Mouse (Mus musculus): ENCODE measurements at regions not wholly inside any gene's neighbourhood (a gene's known extent, or its start where the extent isn't known, plus 50 kb on each side); places are given as distances from the start of the nearest gene placed in this dataset.

DNA sequence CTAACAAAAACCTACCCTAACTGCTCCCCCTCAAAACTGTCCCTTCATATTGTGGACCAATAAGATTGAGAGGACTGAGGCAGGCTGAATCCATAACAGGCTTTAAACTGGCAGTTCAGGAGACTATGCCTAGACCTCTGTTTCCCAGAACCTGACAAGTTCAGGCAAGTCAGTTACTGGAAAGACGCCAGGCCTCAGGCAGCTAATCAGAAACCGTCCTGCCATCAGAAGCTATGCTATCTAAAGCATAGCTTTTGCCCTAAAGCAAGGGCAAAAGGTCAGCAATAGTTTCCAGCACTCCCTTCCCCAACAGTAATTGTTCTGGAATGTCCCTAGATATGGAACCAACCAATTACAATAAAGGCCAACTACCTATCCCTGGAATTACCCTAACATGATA, 273.0 kb downstream of the Bche start:
- no peak overlapping the region for H3K4me3 ChIP-seq (ENCODE audit: low read depth, low read length)
- no peak overlapping the region for H3K4me2 ChIP-seq (ENCODE audit: low read depth, low read length, poor library complexity, severe bottlenecking)
- no peaks in the 10 kb centered on the region for H3K9me3 ChIP-seq (ENCODE audit: low read length)
- no peaks in the 10 kb centered on the region for H3K36me3 ChIP-seq (ENCODE audit: insufficient read depth, low read length)
- TF ChIP-seq CTCF (IDR thresholded peaks at IDR 0.05) = no peak
- H3K9ac ChIP-seq (replicated peaks; ENCODE audit: low read length, poor library complexity, severe bottlenecking) = no peak overlapping the region
- DNase-seq (ENCODE audit: low spot score) (no peak), ATAC-seq (ENCODE audit: low FRiP score) (no peak)
- 78% methylated on average over 2 of the region's 2 CpGs for WGBS
- no peak overlapping the region for H3K27ac ChIP-seq (ENCODE audit: low read depth, low read length)
- H3K27me3 ChIP-seq (ENCODE audit: insufficient read depth, low read length) = no peaks in the 10 kb centered on the region
- H3K4me1 ChIP-seq (ENCODE audit: insufficient read depth, low read length) = no peaks in the 10 kb centered on the region

DNA sequence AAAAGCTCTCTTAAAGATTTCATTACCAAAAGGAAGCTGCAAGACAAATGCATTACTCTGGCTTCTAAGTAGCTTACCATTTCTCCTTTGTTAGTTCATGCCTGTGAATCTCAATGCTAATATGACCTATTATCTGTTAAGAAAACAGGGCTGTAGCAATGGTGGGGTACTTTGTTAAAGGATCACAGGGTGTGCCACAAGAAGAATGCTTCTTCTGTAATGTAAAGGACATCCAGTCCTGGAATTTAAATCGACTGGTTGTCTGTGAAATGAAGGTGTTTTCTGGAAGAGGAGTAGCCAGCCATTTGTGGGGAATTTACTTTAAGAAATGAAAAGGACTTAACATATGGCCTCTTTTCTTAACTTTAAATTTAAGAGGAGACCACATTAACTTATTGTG, 273.9 kb downstream of the Bche start:
- ATAC-seq (ENCODE audit: low FRiP score) (no peak), DNase-seq (ENCODE audit: low spot score) (no peak)
- 20% methylated on average over 1 of the region's 1 CpGs for WGBS
- H3K4me1 ChIP-seq (ENCODE audit: insufficient read depth, low read length) = no peaks in the 10 kb centered on the region
- H3K4me3 ChIP-seq (ENCODE audit: low read depth, low read length) = no peak overlapping the region
- H3K27ac ChIP-seq (ENCODE audit: low read depth, low read length) = no peak overlapping the region
- no peak for TF ChIP-seq CTCF (IDR thresholded peaks at IDR 0.05)
- no peaks in the 10 kb centered on the region for H3K36me3 ChIP-seq (ENCODE audit: insufficient read depth, low read length)
- H3K9ac ChIP-seq (replicated peaks; ENCODE audit: low read length, poor library complexity, severe bottlenecking) = no peak overlapping the region
- H3K9me3 ChIP-seq (ENCODE audit: low read length) = no peaks in the 10 kb centered on the region
- H3K27me3 ChIP-seq (ENCODE audit: insufficient read depth, low read length) = no peaks in the 10 kb centered on the region
- no peak overlapping the region for H3K4me2 ChIP-seq (ENCODE audit: low read depth, low read length, poor library complexity, severe bottlenecking)

DNA sequence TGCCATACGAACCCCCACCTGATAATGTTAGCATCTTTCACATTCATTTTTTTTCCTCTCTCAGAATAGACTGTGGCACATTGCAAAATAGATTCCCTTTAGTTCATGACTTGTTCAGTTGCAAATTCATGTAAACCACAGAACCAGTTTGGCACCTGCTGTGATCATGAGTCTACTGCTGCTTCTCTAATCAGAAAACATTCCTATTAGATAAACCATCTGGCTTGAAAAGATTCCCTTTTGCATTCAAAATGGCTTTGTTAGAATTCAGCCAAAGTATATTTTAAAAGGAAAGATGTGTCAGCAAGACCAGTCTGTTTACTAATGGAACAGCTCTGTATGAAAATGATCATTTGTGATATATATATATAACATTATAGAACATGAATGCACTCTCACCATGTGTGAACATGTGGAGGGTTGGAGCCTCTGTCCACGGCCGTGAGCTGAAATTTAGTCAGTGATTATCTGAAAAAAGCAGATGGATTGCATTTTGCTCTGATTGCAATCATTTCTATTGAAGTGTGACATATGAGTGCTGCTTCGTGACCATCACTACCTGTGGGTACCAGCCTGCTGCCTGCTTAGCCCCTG, 298.2 kb downstream of the Bche start:
- no peaks in the 10 kb centered on the region for H3K9me3 ChIP-seq (ENCODE audit: low read length)
- H3K27me3 ChIP-seq (ENCODE audit: insufficient read depth, low read length) = no peaks in the 10 kb centered on the region
- WGBS = 73% methylated on average over 4 of the region's 4 CpGs
- H3K36me3 ChIP-seq (ENCODE audit: insufficient read depth, low read length) = no peaks in the 10 kb centered on the region
- no peak overlapping the region for H3K27ac ChIP-seq (ENCODE audit: low read depth, low read length)
- no peak overlapping the region for H3K4me2 ChIP-seq (ENCODE audit: low read depth, low read length, poor library complexity, severe bottlenecking)
- TF ChIP-seq CTCF (IDR thresholded peaks at IDR 0.05) = no peak
- no peak overlapping the region for H3K4me3 ChIP-seq (ENCODE audit: low read depth, low read length)
- no peak overlapping the region for H3K9ac ChIP-seq (replicated peaks; ENCODE audit: low read length, poor library complexity, severe bottlenecking)
- H3K4me1 ChIP-seq (ENCODE audit: insufficient read depth, low read length) = no peaks in the 10 kb centered on the region
- no peak for ATAC-seq (ENCODE audit: low FRiP score)
- peak; percentile 58 for DNase-seq (ENCODE audit: low spot score)

DNA sequence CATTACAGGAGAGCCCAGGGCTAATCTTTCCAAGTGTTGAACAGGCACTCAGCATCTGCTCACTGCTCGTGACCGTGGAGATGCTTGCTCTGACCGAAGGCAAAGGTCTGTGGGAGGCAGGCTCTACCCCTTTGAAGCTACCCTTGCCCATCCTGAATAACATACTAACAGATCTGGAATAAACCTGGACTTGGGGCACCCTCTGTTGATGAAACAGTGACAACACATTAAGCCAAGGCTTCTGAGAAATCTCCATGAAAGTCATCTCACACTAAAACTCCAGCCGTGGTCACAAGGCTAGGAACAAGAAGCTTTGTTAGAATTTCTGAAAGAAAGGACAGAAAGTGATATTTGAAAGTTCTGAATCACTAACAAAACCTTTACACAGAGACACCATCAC, 306.8 kb downstream of the Bche start:
- no peaks in the 10 kb centered on the region for H3K27me3 ChIP-seq (ENCODE audit: insufficient read depth, low read length)
- TF ChIP-seq CTCF (IDR thresholded peaks at IDR 0.05) = peak; percentile 20; the same call in 1 of the 2 replicates
- no peak overlapping the region for H3K4me3 ChIP-seq (ENCODE audit: low read depth, low read length)
- ATAC-seq (ENCODE audit: low FRiP score) = no peak
- H3K9me3 ChIP-seq (ENCODE audit: low read length) = no peaks in the 10 kb centered on the region
- peak; percentile 33 for DNase-seq (ENCODE audit: low spot score)
- WGBS = 70% methylated on average over 4 of the region's 4 CpGs
- no peak overlapping the region for H3K9ac ChIP-seq (replicated peaks; ENCODE audit: low read length, poor library complexity, severe bottlenecking)
- no peak overlapping the region for H3K4me2 ChIP-seq (ENCODE audit: low read depth, low read length, poor library complexity, severe bottlenecking)
- no peaks in the 10 kb centered on the region for H3K4me1 ChIP-seq (ENCODE audit: insufficient read depth, low read length)
- no peaks in the 10 kb centered on the region for H3K36me3 ChIP-seq (ENCODE audit: insufficient read depth, low read length)
- no peak overlapping the region for H3K27ac ChIP-seq (ENCODE audit: low read depth, low read length)

DNA sequence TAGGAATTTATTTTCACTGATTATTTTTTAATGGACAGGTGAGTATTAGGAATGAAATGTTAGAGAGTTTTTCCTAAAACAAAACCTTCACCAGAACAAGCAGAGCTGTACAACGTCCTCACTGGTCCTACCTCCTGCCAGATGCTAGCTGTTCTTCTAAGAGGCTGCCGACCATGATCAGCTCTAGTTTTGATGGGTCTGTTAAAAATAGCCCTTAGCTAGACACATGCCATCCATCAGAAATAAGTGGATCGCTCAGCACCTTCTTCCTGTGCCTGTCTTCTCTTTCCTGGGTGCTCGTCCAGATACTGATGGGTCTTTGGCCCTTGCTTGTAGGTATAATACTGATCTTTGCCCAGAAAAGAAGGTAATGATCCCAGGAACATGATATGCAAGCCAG, 312.4 kb downstream of the Bche start:
- ATAC-seq (ENCODE audit: low FRiP score) = no peak
- 79% methylated on average over 4 of the region's 4 CpGs for WGBS
- Histone ChIP-seq H3K4me1 (ENCODE audit: insufficient read depth, low read length) (no peaks in the 10 kb centered on the region), H3K36me3 (ENCODE audit: insufficient read depth, low read length) (no peaks in the 10 kb centered on the region), H3K27ac (ENCODE audit: low read depth, low read length) (no peak overlapping the region), H3K27me3 (ENCODE audit: insufficient read depth, low read length) (no peaks in the 10 kb centered on the region), H3K4me3 (ENCODE audit: low read depth, low read length) (no peak overlapping the region), H3K9me3 (ENCODE audit: low read length) (no peaks in the 10 kb centered on the region), H3K4me2 (ENCODE audit: low read depth, low read length, poor library complexity, severe bottlenecking) (no peak overlapping the region), H3K9ac (replicated peaks; ENCODE audit: low read length, poor library complexity, severe bottlenecking) (no peak overlapping the region)
- no peak for TF ChIP-seq CTCF (IDR thresholded peaks at IDR 0.05)
- no peak for DNase-seq (ENCODE audit: low spot score)

DNA sequence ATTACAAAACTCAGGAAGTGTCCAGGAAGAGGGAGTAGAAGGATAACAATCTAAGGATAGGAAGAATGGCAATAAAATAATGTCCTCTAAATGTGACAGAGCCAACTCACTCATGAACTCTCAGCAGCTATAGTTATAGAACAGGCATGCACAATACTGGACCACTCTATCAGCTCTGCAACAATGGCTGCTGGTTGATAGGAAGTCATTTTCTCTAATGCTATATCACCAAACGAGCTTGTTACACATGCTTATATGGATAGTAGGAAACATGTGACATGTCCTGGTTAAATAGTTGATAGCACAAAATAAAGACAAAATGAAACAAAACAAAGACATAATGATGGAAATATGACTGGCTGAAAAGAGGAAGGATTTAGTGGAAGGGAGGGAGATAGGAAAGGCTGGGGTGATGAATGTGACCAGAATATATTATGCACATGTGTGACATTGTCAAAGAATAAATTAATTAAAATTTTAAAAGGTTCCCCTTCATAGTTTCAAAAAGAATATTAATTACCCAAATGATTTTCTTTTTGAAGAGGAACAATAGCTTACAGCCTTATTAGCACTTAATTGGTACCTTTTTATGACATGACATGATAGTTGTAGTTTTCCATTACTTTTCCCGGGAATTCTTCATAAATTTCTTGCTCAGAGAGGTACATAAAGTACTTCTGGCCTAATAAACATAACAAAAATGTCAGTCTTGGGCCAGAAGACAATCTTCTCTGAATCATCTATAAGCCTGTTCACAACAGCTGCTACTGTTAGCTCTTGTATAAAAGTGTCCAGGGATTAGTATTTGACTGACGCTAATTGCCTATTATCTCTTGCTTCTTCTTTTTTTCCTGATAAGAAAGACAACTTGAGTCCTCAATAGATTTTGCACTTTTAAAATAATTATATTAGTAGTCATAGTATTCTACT, 318.2 kb downstream of the Bche start:
- Histone ChIP-seq H3K4me3 (ENCODE audit: low read depth, low read length) (no peak overlapping the region), H3K27ac (ENCODE audit: low read depth, low read length) (no peak overlapping the region), H3K36me3 (ENCODE audit: insufficient read depth, low read length) (no peaks in the 10 kb centered on the region), H3K27me3 (ENCODE audit: insufficient read depth, low read length) (no peaks in the 10 kb centered on the region), H3K4me2 (ENCODE audit: low read depth, low read length, poor library complexity, severe bottlenecking) (no peak overlapping the region), H3K4me1 (ENCODE audit: insufficient read depth, low read length) (no peaks in the 10 kb centered on the region), H3K9ac (replicated peaks; ENCODE audit: low read length, poor library complexity, severe bottlenecking) (no peak overlapping the region), H3K9me3 (ENCODE audit: low read length) (no peaks in the 10 kb centered on the region)
- 64% methylated on average over 3 of the region's 3 CpGs for WGBS
- no peak for ATAC-seq (ENCODE audit: low FRiP score)
- TF ChIP-seq CTCF (IDR thresholded peaks at IDR 0.05) = no peak
- no peak for DNase-seq (ENCODE audit: low spot score)

Data from midbrain, postnatal 0 days (tissue).